Mouse (Mus musculus) cerebellum, postnatal 14 days (tissue): ENCODE data around the gene Gfra1.

Experiments used
- DNase-seq, 2 experiments: peaks; one replicate each; pipeline ENCODE4 v3.0.0; 2021; ENCODE audit warnings: mixed read lengths in 2 of 2

The Gfra1 gene

GRCm38 (mm10) chr19:58389466-58389865 lies 66.2 kb downstream of the Gfra1 start:
- no peak for DNase-seq

- no peak for DNase-seq
Observed at GRCm38 (mm10) chr19:58388851-58389447, 66.8 kb downstream of the Gfra1 start.

- DNase-seq: no peak
Observed at GRCm38 (mm10) chr19:58383273-58383672, 72.4 kb downstream of the Gfra1 start.

GRCm38 (mm10) chr19:58382535-58382934 lies 73.2 kb downstream of the Gfra1 start:
- DNase-seq: no peak

GRCm38 (mm10) chr19:58377969-58378368 lies 77.7 kb downstream of the Gfra1 start:
- peak; percentile 24 to 30 for DNase-seq

- DNase-seq: no peak
Observed at GRCm38 (mm10) chr19:58376675-58377102, 79.0 kb downstream of the Gfra1 start.

- DNase-seq: no peak
Observed at GRCm38 (mm10) chr19:58374648-58375047, 81.1 kb downstream of the Gfra1 start.

- no peak for DNase-seq
Observed at GRCm38 (mm10) chr19:58374155-58374554, 81.6 kb downstream of the Gfra1 start.

- DNase-seq: no peak
Observed at GRCm38 (mm10) chr19:58368513-58368912, 87.2 kb downstream of the Gfra1 start.

- peak; percentile 40 to 53 for DNase-seq
Observed at GRCm38 (mm10) chr19:58364688-58365087, 91.0 kb downstream of the Gfra1 start.

- no peak for DNase-seq
Observed at GRCm38 (mm10) chr19:58360982-58361381, 94.7 kb downstream of the Gfra1 start.

- DNase-seq: no peak
Observed at GRCm38 (mm10) chr19:58358063-58358462, 97.6 kb downstream of the Gfra1 start.

- no peak for DNase-seq
Observed at GRCm38 (mm10) chr19:58353953-58354352, 101.8 kb downstream of the Gfra1 start.

- no peak for DNase-seq
Observed at GRCm38 (mm10) chr19:58353260-58353870, 102.3 kb downstream of the Gfra1 start.

- DNase-seq: no peak
Observed at GRCm38 (mm10) chr19:58349890-58350408, 105.8 kb downstream of the Gfra1 start.

GRCm38 (mm10) chr19:58345137-58345536 lies 110.6 kb downstream of the Gfra1 start:
- no peak for DNase-seq

GRCm38 (mm10) chr19:58341351-58341750 lies 114.4 kb downstream of the Gfra1 start:
- DNase-seq: no peak

GRCm38 (mm10) chr19:58340221-58340620 lies 115.5 kb downstream of the Gfra1 start:
- DNase-seq: peak in 1 of 2 experiments; percentile 33

GRCm38 (mm10) chr19:58336802-58337201 lies 118.9 kb downstream of the Gfra1 start:
- no peak for DNase-seq

- DNase-seq: no peak
Observed at GRCm38 (mm10) chr19:58335585-58336530, 119.9 kb downstream of the Gfra1 start.

- no peak for DNase-seq
Observed at GRCm38 (mm10) chr19:58329305-58329704, 126.4 kb downstream of the Gfra1 start.

- no peak for DNase-seq
Observed at GRCm38 (mm10) chr19:58328014-58328413, 127.7 kb downstream of the Gfra1 start.

GRCm38 (mm10) chr19:58316474-58316873 lies 139.2 kb downstream of the Gfra1 start:
- DNase-seq: peak in 1 of 2 experiments; percentile 62
